Mouse (Mus musculus) adrenal gland, adult 18-20 months (tissue): ENCODE measurements around the gene Gm18596. TPM values are rescaled to one million over a fixed set of nuclear protein-coding genes. Genes with fewer than 3 reads are reported as not detected.
"Not testable (repeated sequence)": the region's sequence is repeated elsewhere in the genome, so short reads cannot be mapped to it uniquely, and the experiment has no call there.

Experiments
- DNase-seq, 2 experiments: peaks; one replicate each; pipeline ENCODE4 v3.0.0; 2021 to 2022; ENCODE audit warnings: low spot score in 2 of 2
- long read RNA-seq, 2 experiments: library from polyadenylated mRNA; stranded (forward); transcript quantifications; one replicate each; pipeline ENCODE4 v2.0.0; 2021
- total RNA-seq, 2 experiments: library from RNA; stranded (reverse); gene quantifications; 1 replicate in 1 of 2; 2 replicates in 1 of 2; pipeline ENCODE4 v1.2.3; 2021

Gm18596 gene
- not detected for total RNA-seq
- long read RNA-seq, experiment 1 = 0 reads
- long read RNA-seq, experiment 2 = 0 reads

DNA sequence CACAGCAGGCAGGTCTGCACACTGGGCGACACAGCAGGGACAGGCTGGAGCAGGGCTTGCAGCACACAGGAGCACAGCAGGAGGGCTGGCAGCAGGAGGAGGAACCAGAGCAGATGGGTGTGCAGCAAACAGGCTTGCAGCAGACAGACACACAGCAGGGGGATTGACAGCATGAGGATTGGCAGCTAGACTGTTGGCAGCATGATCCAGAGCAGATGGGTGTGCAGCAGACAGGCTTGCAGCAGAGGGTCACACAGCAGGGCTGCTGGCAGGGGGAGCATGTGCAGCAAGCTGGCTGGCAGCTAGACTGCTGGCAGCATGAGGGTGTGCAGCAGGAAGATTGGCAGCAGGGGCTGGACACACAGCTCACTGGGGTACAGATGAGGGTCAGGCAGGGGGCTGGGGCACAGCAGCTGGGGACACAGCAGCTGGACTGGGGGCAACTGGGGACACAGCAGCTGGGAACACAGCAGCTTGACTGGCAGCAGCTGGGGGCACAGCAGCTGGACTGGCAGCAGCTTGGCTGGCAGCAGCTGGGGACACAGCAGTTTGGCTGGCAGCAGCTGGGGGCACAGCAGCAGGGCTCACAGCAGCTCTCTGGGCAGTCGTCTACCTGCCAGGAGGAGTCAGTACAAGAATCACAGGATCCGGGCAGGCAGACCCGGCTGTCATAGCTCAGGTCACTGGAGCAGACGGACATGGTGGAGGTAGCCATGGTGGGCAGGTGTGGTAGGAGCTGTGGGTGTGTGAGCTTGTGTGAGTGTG, at the start of gene Gm18596:
Gene Gm18596, minus strand, starts transcription at position 715 of the 765 bp plus-strand sequence.
- not testable (repeated sequence) for DNase-seq

DNA sequence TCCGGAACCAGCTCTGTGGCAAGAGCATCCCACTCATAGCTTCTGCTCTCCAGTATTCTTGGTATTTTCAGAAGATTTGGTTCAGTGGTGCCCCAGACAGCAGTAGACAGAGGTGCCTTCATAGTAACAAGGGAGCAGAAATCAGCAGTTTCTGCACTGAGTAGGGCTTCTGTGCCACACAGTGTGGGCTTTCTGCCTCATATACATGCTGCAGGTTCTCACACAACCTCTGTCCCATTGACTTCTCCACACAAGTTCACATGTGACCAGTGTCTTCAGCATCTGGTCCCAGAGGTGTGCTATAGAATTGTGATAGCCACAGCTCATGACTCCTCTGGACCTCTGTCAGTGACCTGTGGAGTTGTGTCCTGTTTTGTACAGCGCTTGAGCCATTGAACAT, 46.2 kb upstream of the Gm18596 start:
- no peak for DNase-seq

DNA sequence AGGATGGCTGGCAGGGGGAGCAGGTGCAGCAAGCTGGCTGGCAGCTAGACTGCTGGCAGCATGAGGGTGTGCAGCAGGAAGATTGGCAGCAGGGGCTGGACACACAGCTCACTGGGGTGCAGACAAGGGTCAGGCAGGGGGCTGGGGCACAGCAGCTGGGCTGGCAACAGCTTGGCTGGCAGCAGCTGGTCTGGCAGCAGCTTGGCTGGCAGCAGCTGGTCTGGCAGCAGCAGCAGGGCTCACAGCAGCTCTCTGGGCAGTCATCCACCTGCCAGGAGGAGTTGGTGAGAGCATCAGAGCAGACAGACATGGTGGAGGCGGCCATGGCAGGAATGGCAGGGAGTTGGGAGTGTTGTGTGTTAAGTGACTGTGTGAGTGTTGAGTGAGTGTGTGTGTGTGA, 45.4 kb upstream of the Gm18596 start, which contains the start of gene Gm7137:
Gene Gm7137, minus strand, starts transcription at position 325 of the 400 bp plus-strand sequence.
- not testable (repeated sequence) for DNase-seq

DNA sequence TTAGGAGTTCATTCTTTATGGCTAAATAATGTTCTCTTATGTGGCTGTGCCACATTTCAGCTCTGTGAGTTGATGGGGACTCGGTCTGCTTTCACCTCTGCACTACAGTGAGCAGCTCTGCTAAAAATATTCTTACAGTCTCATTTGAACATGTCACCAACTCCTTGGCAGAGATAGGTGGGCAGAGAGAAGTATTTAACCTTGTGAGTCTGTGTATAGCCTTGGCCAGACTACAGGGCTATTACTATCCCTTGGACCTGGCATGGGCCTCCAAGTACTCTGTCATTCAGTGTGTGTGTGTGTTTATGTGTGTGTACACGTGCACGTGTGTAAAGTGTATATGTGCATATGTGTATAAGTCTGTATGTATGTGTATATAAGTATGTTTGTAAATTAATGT, 41.0 kb upstream of the Gm18596 start:
- not testable (repeated sequence) for DNase-seq

DNA sequence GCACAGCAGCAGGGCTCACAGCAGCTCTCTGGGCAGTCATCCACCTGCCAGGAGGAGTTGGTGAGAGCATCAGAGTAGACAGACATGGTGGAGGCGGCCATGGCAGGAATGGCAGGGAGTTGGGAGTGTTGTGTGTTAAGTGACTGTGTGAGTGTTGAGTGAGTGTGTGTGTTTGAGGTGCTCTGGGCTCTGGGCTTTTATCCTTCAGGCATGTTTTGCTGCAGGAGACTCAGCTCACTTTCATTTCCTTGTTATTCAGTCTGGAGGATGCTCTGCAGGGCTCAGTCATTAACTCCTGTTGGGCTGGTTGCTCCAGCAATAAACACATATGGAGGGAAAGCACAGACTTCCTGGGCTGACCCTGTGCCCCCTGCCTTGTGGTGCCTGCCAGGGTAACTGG, 40.0 kb upstream of the Gm18596 start, which contains the start of gene Gm3250:
Gene Gm3250, minus strand, starts transcription at position 101 of the 400 bp plus-strand sequence.
- not testable (repeated sequence) for DNase-seq

DNA sequence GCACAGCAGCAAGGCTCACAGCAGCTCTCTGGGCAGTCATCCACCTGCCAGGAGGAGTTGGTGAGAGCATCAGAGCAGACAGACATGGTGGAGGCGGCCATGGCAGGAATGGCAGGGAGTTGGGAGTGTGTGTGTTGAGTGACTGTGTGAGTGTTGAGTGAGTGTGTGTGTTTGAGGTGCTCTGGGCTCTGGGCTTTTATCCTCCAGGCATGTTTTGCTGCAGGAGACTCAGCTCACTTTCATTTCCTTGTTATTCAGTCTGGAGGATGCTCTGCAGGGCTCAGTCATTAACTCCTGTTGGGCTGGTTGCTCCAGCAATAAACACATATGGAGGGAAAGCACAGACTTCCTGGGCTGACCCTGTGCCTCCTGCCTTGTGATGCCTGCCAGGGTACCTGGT, 34.4 kb upstream of the Gm18596 start, which contains the start of gene Gm7138:
Gene Gm7138, minus strand, starts transcription at position 101 of the 400 bp plus-strand sequence.
- DNase-seq = not testable (repeated sequence)

DNA sequence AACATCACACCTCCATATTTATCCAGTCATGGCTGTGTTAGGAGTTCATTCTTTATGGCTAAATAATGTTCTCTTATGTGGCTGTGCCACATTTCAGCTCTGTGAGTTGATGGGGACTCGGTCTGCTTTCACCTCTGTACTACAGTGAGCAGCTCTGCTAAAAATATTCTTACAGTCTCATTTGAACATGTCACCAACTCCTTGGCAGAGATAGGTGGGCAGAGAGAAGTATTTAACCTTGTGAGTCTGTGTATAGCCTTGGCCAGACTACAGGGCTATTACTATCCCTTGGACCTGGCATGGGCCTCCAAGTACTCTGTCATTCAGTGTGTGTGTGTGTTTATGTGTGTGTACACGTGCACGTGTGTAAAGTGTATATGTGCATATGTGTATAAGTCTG, 29.7 kb upstream of the Gm18596 start:
- DNase-seq = not testable (repeated sequence)

DNA sequence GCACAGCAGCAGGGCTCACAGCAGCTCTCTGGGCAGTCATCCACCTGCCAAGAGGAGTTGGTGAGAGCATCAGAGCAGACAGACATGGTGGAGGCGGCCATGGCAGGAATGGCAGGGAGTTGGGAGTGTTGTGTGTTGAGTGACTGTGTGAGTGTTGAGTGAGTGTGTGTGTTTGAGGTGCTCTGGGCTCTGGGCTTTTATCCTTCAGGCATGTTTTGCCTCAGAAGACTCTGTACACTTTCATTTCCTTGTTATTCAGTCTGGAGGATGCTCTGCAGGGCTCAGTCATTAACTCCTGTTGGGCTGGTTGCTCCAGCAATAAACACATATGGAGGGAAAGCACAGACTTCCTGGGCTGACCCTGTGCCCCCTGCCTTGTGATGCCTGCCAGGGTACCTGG, 28.8 kb upstream of the Gm18596 start, which contains the start of gene Gm3238:
Gene Gm3238, minus strand, starts transcription at position 101 of the 400 bp plus-strand sequence.
- not testable (repeated sequence) for DNase-seq

DNA sequence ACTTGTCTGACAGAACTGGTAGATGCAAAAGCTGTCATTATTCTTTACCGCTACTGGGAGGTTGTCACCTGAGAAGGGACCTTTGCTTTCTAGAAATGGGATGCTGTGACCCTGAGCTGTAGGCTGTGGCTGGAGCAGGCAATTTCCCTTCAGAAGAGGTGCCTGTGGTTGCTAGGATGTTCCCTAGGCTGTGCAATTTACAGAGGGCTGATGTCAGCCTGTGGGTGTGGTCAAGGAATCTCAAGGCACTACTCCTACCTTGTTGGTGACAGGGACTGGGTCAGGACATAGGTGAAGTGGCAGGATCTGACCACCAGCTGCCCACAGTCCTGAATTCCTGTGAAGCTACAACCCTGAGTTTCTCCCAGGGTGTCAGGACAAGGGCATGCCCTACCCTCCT, 27.3 kb upstream of the Gm18596 start:
- DNase-seq = no peak

DNA sequence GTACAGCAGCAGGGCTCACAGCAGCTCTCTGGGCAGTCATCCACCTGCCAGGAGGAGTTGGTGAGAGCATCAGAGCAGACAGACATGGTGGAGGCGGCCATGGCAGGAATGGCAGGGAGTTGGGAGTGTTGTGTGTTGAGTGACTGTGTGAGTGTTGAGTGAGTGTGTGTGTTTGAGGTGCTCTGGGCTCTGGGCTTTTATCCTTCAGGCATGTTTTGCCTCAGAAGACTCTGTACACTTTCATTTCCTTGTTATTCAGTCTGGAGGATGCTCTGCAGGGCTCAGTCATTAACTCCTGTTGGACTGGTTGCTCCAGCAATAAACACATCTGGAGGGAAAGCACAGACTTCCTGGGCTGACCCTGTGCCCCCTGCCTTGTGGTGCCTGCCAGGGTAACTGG, 17.1 kb upstream of the Gm18596 start, which contains the start of gene Gm3233:
Gene Gm3233, minus strand, starts transcription at position 101 of the 400 bp plus-strand sequence.
- not testable (repeated sequence) for DNase-seq

DNA sequence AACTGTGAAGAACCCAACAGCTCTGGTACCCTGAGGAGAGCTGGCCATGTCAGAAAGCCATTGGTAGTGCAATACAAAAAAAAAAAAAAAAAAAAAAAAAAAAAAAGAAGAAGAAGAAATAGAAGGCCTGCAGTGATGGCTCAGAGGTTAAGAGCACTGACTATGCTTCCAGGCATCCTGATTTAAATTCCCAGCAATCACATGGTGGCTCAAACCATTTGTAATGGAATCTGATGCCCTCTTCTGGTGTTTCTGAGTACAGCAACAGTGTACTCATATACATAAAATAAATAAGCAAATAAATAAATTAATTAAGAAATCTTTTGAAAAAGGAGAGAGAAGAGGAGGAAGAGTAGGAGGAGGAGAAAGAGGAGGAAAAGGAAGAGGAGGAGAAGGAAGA, 11.0 kb upstream of the Gm18596 start:
- DNase-seq = no peak

DNA sequence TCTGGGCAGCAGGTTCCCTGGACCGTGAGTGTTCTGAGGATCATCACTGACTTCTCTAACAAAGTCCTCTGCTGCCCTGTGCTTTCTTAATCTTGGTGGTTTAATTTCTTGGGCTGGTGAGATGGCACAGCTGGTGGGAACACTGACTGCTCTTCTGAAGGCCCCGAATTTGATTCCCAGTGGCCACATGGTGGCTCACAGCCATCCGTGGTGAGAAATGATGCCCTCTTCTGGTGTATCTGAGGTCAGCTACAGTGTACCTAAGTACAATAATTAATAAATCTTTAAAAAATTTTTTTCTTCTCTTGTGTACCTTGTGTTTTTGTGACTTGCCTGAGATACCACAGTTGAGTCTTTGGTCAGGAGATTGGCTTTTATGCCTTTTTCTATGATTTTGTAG, 9.9 kb upstream of the Gm18596 start:
- DNase-seq = not testable (repeated sequence)

DNA sequence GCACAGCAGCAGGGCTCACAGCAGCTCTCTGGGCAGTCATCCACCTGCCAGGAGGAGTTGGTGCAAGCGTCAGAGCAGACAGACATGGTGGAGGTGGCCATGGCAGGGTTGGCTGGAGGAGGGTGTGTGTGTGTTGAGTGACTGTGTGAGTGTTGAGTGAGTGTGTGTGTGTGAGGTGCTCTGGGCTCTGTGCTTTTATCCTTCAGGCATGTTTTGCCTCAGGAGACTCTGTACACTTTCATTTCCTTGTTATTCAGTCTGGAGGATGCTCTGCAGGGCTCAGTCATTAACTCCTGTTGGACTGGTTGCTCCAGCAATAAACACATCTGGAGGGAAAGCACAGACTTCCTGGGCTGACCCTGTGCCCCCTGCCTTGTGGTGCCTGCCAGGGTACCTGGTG, 8.8 kb upstream of the Gm18596 start, which contains the start of gene Gm9736:
Gene Gm9736, minus strand, starts transcription at position 101 of the 400 bp plus-strand sequence.
- not testable (repeated sequence) for DNase-seq

DNA sequence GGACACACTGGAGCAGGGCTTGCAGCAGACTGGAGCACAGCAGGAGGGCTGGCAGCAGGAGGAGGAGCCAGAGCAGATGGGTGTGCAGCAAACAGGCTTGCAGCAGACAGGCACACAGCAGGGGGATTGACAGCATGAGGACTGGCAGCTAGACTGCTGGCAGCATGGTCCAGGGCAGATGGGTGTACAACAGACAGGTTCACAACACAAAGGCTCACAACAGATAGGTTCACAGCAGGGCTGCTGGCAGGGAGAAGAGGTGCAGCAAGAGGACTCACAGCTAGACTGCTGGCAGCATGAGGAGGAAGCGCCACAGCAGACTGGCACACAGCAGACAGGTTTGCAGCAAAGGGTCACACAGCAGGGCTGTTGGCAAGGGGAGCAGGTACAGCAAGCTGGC, 8.2 kb upstream of the Gm18596 start:
- not testable (repeated sequence) for DNase-seq

DNA sequence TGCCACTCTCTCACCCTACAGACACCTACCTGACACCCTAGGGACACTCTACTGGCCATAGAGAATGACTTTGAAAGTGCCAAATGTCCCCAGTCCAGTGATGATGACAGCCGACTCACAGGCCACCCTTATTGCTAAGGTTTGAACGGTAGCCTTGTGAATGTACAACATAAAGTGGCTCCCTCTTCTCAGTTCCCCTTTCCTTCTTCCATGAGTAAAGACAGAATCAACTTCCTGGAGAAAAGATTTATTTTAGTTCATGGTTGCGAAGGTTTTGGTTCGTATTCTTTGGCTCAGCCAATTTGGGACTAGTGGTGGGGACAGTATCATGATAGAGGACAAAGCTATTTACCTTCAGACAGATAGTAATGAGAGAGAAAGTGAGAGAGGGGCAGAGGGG, 3.5 kb downstream of the Gm18596 start:
- DNase-seq = no peak

DNA sequence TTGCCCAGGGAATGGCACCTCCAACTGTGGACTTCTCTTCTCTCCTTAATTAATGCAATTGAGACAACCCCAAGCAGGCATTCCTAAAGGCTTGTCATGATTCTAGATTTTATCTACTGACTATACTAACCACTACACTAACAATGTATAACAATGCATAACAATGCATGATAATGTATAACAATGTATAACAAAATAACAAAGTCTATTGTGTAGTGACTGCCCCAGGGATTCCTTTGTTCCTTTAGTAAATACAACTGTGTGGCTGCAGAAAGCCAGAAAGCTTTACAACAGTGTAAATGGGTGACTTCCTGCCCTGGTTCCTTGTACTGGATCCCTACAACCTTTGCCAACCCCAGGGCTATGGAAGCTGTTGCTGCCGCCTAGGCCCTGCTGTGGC, 6.5 kb downstream of the Gm18596 start:
- no peak for DNase-seq

DNA sequence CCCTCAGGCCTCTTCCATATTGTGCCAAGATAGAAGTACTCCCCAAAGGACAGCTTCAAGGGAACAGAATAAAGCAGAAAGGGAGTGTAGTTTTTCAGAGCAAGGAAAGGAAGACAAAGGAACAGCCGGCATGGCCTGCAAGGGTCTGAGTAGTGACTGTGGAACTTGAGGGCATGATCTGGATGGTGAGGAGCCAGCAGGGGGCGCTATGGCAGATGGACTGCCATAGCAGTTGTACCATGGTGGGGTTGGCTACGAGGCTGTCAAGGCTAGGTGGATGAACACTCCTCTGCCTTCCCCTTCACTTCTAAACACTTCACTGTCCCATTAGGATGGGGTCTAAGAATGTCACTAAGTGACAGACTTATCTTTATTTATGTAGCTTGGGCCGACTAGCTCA, 13.2 kb downstream of the Gm18596 start:
- DNase-seq = peak; percentile 8 to 25

DNA sequence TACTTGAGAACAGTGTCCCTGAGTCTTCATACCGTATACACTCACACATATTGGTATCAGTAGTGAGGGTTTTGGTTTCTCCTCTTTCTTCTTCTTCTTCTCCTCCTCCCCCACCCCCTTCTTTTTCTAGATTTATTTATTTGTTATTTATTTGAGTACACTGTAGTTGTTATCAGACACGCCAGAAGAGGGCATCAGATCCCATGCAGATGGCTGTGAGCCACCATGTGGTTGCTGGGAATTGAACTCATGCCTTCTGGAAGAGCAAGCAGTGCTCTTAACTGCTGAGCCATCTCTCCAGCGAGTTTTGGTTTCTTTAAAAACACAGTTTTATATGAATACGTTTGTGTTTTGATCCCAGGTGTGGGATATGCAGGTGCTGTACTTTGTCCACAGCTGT, 14.2 kb downstream of the Gm18596 start:
- DNase-seq = no peak

DNA sequence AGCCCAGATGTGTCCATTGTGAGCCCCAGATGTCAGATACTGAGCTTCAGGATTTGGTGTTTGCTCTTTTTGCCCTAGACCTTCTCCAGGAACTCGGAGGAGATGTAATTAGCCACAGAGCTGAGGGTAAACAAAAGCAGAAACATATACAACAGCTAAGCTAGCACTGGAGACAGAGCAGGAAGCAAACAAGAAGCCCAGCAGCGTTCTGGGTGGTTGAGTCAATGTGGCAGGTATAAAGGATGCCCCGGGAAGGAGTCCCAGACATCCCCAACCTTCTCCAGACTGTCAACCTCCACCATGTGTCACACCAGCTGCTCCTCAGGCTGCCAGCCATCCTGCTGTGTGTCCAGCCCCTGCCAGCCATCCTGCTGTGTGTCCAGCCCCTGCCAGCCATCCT, 16.3 kb downstream of the Gm18596 start, which contains the start of gene Gm10100:
Gene Gm10100, plus strand, starts transcription at position 301 of the 400 bp plus-strand sequence.
- DNase-seq = no peak

DNA sequence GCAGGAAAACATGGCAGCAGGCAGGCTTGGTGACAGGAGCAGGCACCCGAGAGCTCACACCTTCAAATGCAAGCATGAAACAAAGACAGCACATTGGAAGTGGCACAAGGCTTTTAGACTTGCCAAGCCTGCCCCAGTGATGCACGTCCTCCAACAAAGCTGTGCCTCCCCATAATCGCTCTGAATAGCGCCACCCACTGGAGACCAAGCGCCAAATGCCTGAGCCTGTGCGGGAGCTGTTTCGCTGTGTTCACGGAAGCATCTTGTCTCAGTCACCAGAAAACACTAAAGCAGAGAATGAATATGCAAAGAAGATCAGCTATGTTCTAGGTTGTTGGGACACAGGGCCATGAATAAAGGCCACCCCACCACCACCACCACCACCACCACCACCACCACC, 17.6 kb downstream of the Gm18596 start:
- no peak for DNase-seq

DNA sequence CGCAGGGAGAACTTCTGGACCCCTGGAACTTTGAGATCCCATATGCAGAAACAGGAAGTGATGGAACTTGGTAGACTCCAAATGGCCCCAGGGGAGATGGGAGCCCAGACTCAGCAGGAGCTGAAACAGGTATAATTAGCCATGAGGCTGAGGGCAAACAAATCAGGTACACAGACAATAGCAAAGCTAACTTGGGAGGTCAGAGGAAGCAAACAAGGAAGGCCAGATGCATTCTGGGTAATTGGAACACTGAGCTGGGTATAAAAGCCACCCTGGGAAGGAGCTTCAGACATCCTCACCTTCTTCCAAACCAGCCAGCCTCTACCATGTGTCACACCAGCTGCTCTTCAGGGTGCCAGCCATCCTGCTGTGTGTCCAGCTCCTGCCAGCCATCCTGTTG, 22.1 kb downstream of the Gm18596 start, which contains the start of gene Krtap12-1:
Gene Krtap12-1, plus strand, starts transcription at position 301 of the 400 bp plus-strand sequence.
- not testable (repeated sequence) for DNase-seq

DNA sequence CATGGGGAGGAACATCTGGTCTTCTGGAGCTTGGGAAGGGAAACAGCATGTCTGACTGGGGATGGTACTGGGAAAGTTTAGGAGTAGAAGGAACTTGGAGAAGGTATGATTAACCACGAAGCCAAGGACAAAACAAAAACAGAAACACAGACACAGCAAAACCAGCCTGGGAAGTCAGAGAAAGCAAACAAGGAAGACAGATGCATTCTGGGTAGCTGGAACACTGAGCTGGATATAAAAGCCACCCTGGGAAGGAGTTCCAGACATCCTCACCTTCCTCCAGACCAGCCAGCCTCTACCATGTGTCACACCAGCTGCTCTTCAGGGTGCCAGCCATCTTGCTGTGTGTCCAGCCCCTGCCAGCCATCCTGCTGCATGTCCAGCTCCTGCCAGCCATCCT, 26.9 kb downstream of the Gm18596 start, which contains the start of gene Gm10142:
Gene Gm10142, plus strand, starts transcription at position 301 of the 400 bp plus-strand sequence.
- DNase-seq = no peak
